Mouse (Mus musculus): ENCODE results near the gene Ap4b1. TPM values are rescaled to one million over a fixed set of nuclear protein-coding genes. Genes with fewer than 3 reads are reported as not detected.
"Not testable (repeated sequence)": the region's sequence is repeated elsewhere in the genome, so short reads cannot be mapped to it uniquely, and the experiment has no call there.

Gene Ap4b1
- polyA plus RNA-seq, 1 experiment from 2014 or later = 14.5 TPM

GRCm38 (mm10) chr3:103801631-103802531 is 7.4 kb upstream of the Ap4b1 start:
- Histone ChIP-seq H3K4me2 (peak overlapping the region; percentile 38), H3K36me3 (peaks cover 43% of the 10 kb centered on the region), H3K9me3 (no peaks in the 10 kb centered on the region), H3K27ac (replicated peaks) (peak overlapping the region; percentile 84), H3K4me1 (peaks cover 21% of the 10 kb centered on the region), H3K4me3 (no peak overlapping the region), H3K9ac (peak overlapping the region; percentile 61), H3K27me3 (replicated peaks) (0 out of 2 replicates have a peak, but pooled peaks cover under 1% of the 10 kb centered on the region)
- ATAC-seq (ENCODE audit: extremely low read depth, insufficient number of reproducible peaks, low FRiP score, low TSS enrichment) = peak; percentile 56; the same call in 1 of the 2 replicates
- 46% methylated on average over 10 of the region's 10 CpGs for WGBS

GRCm38 (mm10) chr3:103802861-103803260 is 6.5 kb upstream of the Ap4b1 start:
- no peak for ATAC-seq (ENCODE audit: extremely low read depth, insufficient number of reproducible peaks, low FRiP score, low TSS enrichment)
- H3K27ac ChIP-seq (replicated peaks) = peak overlapping the region; percentile 77
- no peaks in the 10 kb centered on the region for H3K9me3 ChIP-seq
- no peak overlapping the region for H3K9ac ChIP-seq
- WGBS = 77% methylated on average over 8 of the region's 8 CpGs
- no peaks in the 10 kb centered on the region for H3K27me3 ChIP-seq (replicated peaks)
- H3K4me3 ChIP-seq = no peak overlapping the region
- H3K36me3 ChIP-seq = peaks cover 48% of the 10 kb centered on the region
- peaks cover 23% of the 10 kb centered on the region for H3K4me1 ChIP-seq
- H3K4me2 ChIP-seq = no peak overlapping the region

- Histone ChIP-seq H3K9me3 (no peaks in the 10 kb centered on the region), H3K4me1 (peaks cover 38% of the 10 kb centered on the region), H3K4me3 (no peak overlapping the region), H3K9ac (no peak overlapping the region), H3K27me3 (replicated peaks) (no peaks in the 10 kb centered on the region), H3K27ac (replicated peaks) (no peak overlapping the region), H3K4me2 (no peak overlapping the region), H3K36me3 (peaks cover 47% of the 10 kb centered on the region)
- 98% methylated on average over 1 of the region's 1 CpGs for WGBS
- no peak for ATAC-seq (ENCODE audit: extremely low read depth, insufficient number of reproducible peaks, low FRiP score, low TSS enrichment)
Observed at GRCm38 (mm10) chr3:103805671-103806070, 3.6 kb upstream of the Ap4b1 start.

- H3K27me3 ChIP-seq (replicated peaks) = no peaks in the 10 kb centered on the region
- H3K9ac ChIP-seq = peak overlapping the region; percentile 95
- 0 out of 2 replicates have a peak, but pooled peaks have one; percentile 18 for ATAC-seq (ENCODE audit: extremely low read depth, insufficient number of reproducible peaks, low FRiP score, low TSS enrichment)
- H3K4me2 ChIP-seq = peak overlapping the region; percentile 78
- H3K9me3 ChIP-seq = no peaks in the 10 kb centered on the region
- H3K4me3 ChIP-seq = peak overlapping the region; percentile 67
- H3K36me3 ChIP-seq = peaks cover 46% of the 10 kb centered on the region
- peak overlapping the region; percentile 97 for H3K27ac ChIP-seq (replicated peaks)
- peaks cover 17% of the 10 kb centered on the region for H3K4me1 ChIP-seq
- under 1% methylated on average over 14 of the region's 14 CpGs for WGBS
Observed at GRCm38 (mm10) chr3:103809799-103810150, 455 bp downstream of the Ap4b1 start.

DNA sequence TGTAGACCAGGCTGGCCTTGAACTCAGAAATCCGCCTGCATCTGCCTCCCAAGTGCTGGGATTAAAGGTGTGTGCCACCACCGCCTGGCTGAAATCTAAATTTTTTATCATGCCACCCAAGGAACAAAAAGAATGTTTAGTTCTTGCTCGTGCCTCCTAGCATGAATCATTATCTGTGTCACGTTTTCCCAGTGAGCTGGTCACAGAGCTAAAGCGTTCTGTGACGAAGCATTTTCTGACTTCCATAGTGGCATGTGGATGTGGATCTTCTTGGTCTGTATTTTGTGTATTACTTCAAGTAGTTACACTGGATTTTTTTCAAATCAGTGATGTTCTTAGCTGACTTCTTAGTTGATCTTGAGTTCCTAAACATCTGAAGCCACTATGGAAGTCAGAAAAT is 1.6 kb downstream of the Ap4b1 start:
- H3K9me3 ChIP-seq = no peaks in the 10 kb centered on the region
- H3K9ac ChIP-seq = no peak overlapping the region
- H3K36me3 ChIP-seq = peaks cover 47% of the 10 kb centered on the region
- H3K27me3 ChIP-seq (replicated peaks) = no peaks in the 10 kb centered on the region
- H3K4me1 ChIP-seq = peaks cover 17% of the 10 kb centered on the region
- WGBS = 75% methylated on average over 6 of the region's 6 CpGs
- H3K4me2 ChIP-seq = peak overlapping the region; percentile 78
- no peak for ATAC-seq (ENCODE audit: extremely low read depth, insufficient number of reproducible peaks, low FRiP score, low TSS enrichment)
- no peak overlapping the region; the same call in 1 of the 2 replicates for H3K27ac ChIP-seq (replicated peaks)
- no peak overlapping the region for H3K4me3 ChIP-seq

DNA sequence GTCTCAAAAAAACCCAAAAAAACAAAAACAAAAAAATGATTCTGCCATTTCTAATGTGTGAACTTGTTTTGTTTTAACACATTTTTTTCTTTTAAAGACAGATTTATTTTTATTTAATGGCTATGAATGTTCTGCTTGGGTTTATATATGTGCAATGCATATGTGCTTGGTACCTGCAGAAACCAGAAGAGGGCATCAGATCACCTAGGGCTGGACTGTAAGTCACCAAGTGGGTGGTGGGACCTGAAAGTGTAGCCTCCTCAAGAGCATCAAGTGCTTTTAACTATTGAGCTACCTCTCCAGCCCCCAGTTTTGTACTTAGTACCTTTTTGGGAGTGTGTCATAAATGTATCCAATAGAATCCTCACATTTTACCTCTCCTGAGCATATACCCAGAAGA is 18.2 kb downstream of the Ap4b1 start:
- Histone ChIP-seq H3K9ac (no peak overlapping the region), H3K36me3 (peaks cover 14% of the 10 kb centered on the region), H3K4me3 (no peak overlapping the region), H3K27ac (replicated peaks) (no peak overlapping the region), H3K27me3 (replicated peaks) (no peaks in the 10 kb centered on the region), H3K4me1 (peaks cover 24% of the 10 kb centered on the region), H3K9me3 (no peaks in the 10 kb centered on the region), H3K4me2 (no peak overlapping the region)
- ATAC-seq (ENCODE audit: extremely low read depth, insufficient number of reproducible peaks, low FRiP score, low TSS enrichment) = no peak

DNA sequence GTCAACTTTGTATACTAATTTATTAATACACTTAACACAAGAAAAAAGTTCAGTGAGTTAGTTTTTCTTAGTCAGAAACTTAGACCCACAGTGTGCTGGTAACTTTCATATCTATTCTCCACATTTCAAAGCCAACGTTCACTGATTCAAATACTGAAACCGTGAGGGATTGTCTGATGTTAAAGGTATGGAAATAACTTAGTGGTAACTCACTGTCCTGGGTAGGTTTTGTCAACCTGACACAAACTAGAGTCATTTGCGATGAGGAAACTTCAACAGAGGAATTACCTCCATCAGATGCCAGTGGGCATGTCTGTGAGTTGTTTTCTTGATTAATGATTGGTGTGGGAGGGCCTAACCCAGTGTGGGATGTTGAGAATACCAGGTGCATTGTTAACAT is 19.7 kb downstream of the Ap4b1 start:
- no peaks in the 10 kb centered on the region for H3K9me3 ChIP-seq
- H3K4me3 ChIP-seq = no peak overlapping the region
- no peaks in the 10 kb centered on the region for H3K27me3 ChIP-seq (replicated peaks)
- H3K4me2 ChIP-seq = no peak overlapping the region
- no peak overlapping the region for H3K27ac ChIP-seq (replicated peaks)
- WGBS = 88% methylated on average over 3 of the region's 3 CpGs
- H3K4me1 ChIP-seq = peaks cover 27% of the 10 kb centered on the region
- no peak overlapping the region for H3K9ac ChIP-seq
- H3K36me3 ChIP-seq = peaks cover 3% of the 10 kb centered on the region; the same call in 1 of the 2 replicates
- no peak for ATAC-seq (ENCODE audit: extremely low read depth, insufficient number of reproducible peaks, low FRiP score, low TSS enrichment)

DNA sequence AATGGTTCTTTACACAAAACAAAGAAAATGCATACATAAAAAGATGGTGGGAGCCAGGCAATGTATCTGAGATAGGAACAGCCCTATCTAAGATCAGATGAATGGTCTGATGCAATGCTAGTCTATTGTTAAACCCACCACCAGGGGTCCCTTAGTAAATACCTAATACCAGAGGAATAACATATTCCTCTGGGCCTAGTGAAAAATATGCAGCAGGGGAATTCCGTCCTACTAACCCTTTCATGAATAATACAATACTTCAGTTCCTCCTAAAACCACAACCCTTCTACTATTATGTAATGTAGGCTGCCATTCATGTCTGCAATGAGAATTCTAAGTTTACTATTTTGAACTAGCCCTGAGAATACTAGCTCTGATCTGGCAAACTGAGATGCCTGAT is 21.4 kb downstream of the Ap4b1 start:
- H3K27ac ChIP-seq (replicated peaks) = 0 out of 2 replicates have a peak overlapping the region, but pooled peaks have one; percentile 1
- H3K4me3 ChIP-seq; H3K36me3 ChIP-seq; H3K4me2 ChIP-seq; ATAC-seq (ENCODE audit: extremely low read depth, insufficient number of reproducible peaks, low FRiP score, low TSS enrichment); H3K9me3 ChIP-seq; H3K9ac ChIP-seq; H3K27me3 ChIP-seq (replicated peaks): not testable (repeated sequence)
- 76% methylated on average over 1 of the region's 1 CpGs for WGBS
- peaks cover 27% of the 10 kb centered on the region for H3K4me1 ChIP-seq

GRCm38 (mm10) chr3:103831146-103831545 is 21.8 kb downstream of the Ap4b1 start:
- H3K9me3 ChIP-seq = no peaks in the 10 kb centered on the region
- 0 out of 2 replicates have a peak, but pooled peaks cover 3% of the 10 kb centered on the region for H3K36me3 ChIP-seq
- peak overlapping the region; percentile 1; the same call in 1 of the 2 replicates for H3K27ac ChIP-seq (replicated peaks)
- H3K9ac ChIP-seq = no peak overlapping the region
- no peaks in the 10 kb centered on the region for H3K27me3 ChIP-seq (replicated peaks)
- H3K4me2 ChIP-seq = no peak overlapping the region
- no peak overlapping the region for H3K4me3 ChIP-seq
- ATAC-seq (ENCODE audit: extremely low read depth, insufficient number of reproducible peaks, low FRiP score, low TSS enrichment) = no peak
- WGBS = 48% methylated on average over 7 of the region's 7 CpGs
- peaks cover 27% of the 10 kb centered on the region for H3K4me1 ChIP-seq

DNA sequence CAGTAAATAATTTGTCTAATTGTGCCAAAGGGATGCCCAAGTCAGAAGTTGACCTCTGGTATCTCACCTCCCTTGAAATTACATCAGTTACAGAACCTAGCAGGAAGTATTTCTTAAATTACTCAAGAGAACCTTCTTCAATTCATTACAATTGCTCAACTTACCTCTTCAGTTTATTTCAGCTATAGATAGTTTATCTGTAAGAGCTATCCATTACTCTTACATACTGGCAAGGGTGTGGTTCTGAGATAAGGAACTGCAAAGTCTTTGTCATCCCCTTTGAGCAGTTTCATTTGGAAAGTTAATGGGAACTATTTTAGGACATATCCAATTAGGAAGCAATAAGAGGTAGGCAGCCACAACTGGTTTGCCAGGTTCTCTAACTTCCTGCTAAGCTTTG is 23.1 kb downstream of the Ap4b1 start, which contains the start of gene Bcl2l15:
TSS of gene Bcl2l15 (plus strand) at position 176 of the 400 bp plus-strand sequence.
- Histone ChIP-seq H3K27me3 (replicated peaks) (no peaks in the 10 kb centered on the region), H3K36me3 (no peaks in the 10 kb centered on the region), H3K9ac (no peak within 1 kb of the TSS), H3K4me2 (no peak within 1 kb of the TSS), H3K9me3 (no peaks in the 10 kb centered on the region), H3K4me3 (no peak within 1 kb of the TSS), H3K4me1 (peaks cover 27% of the 10 kb centered on the region), H3K27ac (replicated peaks) (peak within 1 kb of the TSS; percentile 13; the same call in 1 of the 2 replicates)
- ATAC-seq (ENCODE audit: extremely low read depth, insufficient number of reproducible peaks, low FRiP score, low TSS enrichment) = no peak

- H3K36me3 ChIP-seq = no peaks in the 10 kb centered on the region
- H3K4me2 ChIP-seq = no peak overlapping the region
- H3K9me3 ChIP-seq = no peaks in the 10 kb centered on the region
- WGBS = 86% methylated on average over 2 of the region's 2 CpGs
- no peak for ATAC-seq (ENCODE audit: extremely low read depth, insufficient number of reproducible peaks, low FRiP score, low TSS enrichment)
- no peak overlapping the region for H3K27ac ChIP-seq (replicated peaks)
- peaks cover 27% of the 10 kb centered on the region for H3K4me1 ChIP-seq
- H3K4me3 ChIP-seq = no peak overlapping the region
- no peaks in the 10 kb centered on the region for H3K27me3 ChIP-seq (replicated peaks)
- no peak overlapping the region for H3K9ac ChIP-seq
Observed at GRCm38 (mm10) chr3:103834001-103834400, 24.7 kb downstream of the Ap4b1 start.

All from heart, embryonic 13.5 days (tissue).